ENCODE assay signal across 8 mouse cellular contexts in genomic region chr2:34773673-34774072, GRCm38 (mm10). TPM values are rescaled to one million over a fixed set of nuclear protein-coding genes. Genes with fewer than 3 reads are reported as not detected.
DNase-seq lines count a peak whose midpoint lies in the region; ATAC-seq and TF ChIP-seq lines count a peak whose summit lies in the region.

No protein-coding gene starts in this region.

- H3K27me3 ChIP-seq in embryonic facial prominence, embryonic 15.5 days, result no peaks in the 10 kb centered on the region
- H3K27me3 ChIP-seq in limb, embryonic 12.5 days, result no peaks in the 10 kb centered on the region
- H3K27me3 ChIP-seq in neural tube, embryonic 15.5 days (replicated peaks), result no peaks in the 10 kb centered on the region

- H3K4me3 ChIP-seq in left cerebral cortex, adult 2 months, result peak overlapping the region; percentile 72
- H3K4me3 ChIP-seq in embryonic facial prominence, embryonic 15.5 days (replicated peaks), result peak overlapping the region; percentile 66
- peak overlapping the region; percentile 99 for H3K4me3 ChIP-seq in limb, embryonic 12.5 days (replicated peaks)
- peak overlapping the region; percentile 81 for H3K4me3 ChIP-seq in neural tube, embryonic 15.5 days (replicated peaks)

- no peak overlapping the region for H3K9ac ChIP-seq in embryonic facial prominence, embryonic 15.5 days
- H3K9ac ChIP-seq in limb, embryonic 12.5 days (replicated peaks), result no peak overlapping the region
- H3K9ac ChIP-seq in neural tube, embryonic 15.5 days (replicated peaks), result 0 out of 2 replicates have a peak overlapping the region, but pooled peaks have one; percentile 94

- no peak for ATAC-seq in embryonic facial prominence, embryonic 15.5 days (ENCODE audit: insufficient number of reproducible peaks, low FRiP score, low TSS enrichment, low read depth)
- no peak for ATAC-seq in limb, embryonic 12.5 days (ENCODE audit: insufficient number of reproducible peaks, insufficient read depth, low FRiP score, low TSS enrichment, low read depth)
- no peak for ATAC-seq in neural tube, embryonic 15.5 days (ENCODE audit: low FRiP score)

- peaks cover 47% of the 10 kb centered on the region for H3K36me3 ChIP-seq in embryonic facial prominence, embryonic 15.5 days
- H3K36me3 ChIP-seq in limb, embryonic 12.5 days, result peaks cover 61% of the 10 kb centered on the region
- peaks cover 48% of the 10 kb centered on the region for H3K36me3 ChIP-seq in neural tube, embryonic 15.5 days

- intact Hi-C loops in left cerebral cortex, adult 2 months (cut with DNase I), result no loop called here
- intact Hi-C loops in left cerebral cortex, postnatal 36 days (cut with DNase I), result no loop called here

- 82% methylated on average over 4 of the region's 4 CpGs for WGBS in embryonic facial prominence, embryonic 15.5 days
- 90% methylated on average over 4 of the region's 4 CpGs for WGBS in limb, embryonic 12.5 days
- WGBS in neural tube, embryonic 15.5 days, result 93% methylated on average over 4 of the region's 4 CpGs

- no peak for DNase-seq in left cerebral cortex, adult 2 months (ENCODE audit: extremely low spot score in 1 of 2, low spot score in 2 of 2)
- DNase-seq in left cerebral cortex, postnatal 36 days (ENCODE audit: low spot score in 2 of 2), result no peak
- DNase-seq in urinary bladder, postnatal 36 days (ENCODE audit: low spot score in 2 of 2), result no peak
- no peak for DNase-seq in adrenal gland, postnatal 25 days
- DNase-seq in spleen, adult 18-20 months, result no peak

- H3K4me1 ChIP-seq in embryonic facial prominence, embryonic 15.5 days, result peaks cover 42% of the 10 kb centered on the region
- H3K4me1 ChIP-seq in limb, embryonic 12.5 days (replicated peaks), result peaks cover 49% of the 10 kb centered on the region
- peaks cover 69% of the 10 kb centered on the region for H3K4me1 ChIP-seq in neural tube, embryonic 15.5 days

- H3K4me2 ChIP-seq in embryonic facial prominence, embryonic 15.5 days (replicated peaks), result peak overlapping the region; percentile 48
- H3K4me2 ChIP-seq in limb, embryonic 12.5 days, result peak overlapping the region; percentile 78
- peak overlapping the region; percentile 69 for H3K4me2 ChIP-seq in neural tube, embryonic 15.5 days

- H3K27ac ChIP-seq in left cerebral cortex, adult 2 months, result no peak overlapping the region
- no peak overlapping the region for H3K27ac ChIP-seq in embryonic facial prominence, embryonic 15.5 days (replicated peaks)
- no peak overlapping the region for H3K27ac ChIP-seq in limb, embryonic 12.5 days
- H3K27ac ChIP-seq in neural tube, embryonic 15.5 days (replicated peaks), result no peak overlapping the region

- H3K9me3 ChIP-seq in embryonic facial prominence, embryonic 15.5 days (replicated peaks), result no peaks in the 10 kb centered on the region
- no peaks in the 10 kb centered on the region for H3K9me3 ChIP-seq in limb, embryonic 12.5 days
- no peaks in the 10 kb centered on the region for H3K9me3 ChIP-seq in neural tube, embryonic 15.5 days (replicated peaks)

- no peak for TF ChIP-seq CTCF in left cerebral cortex, adult 2 months (IDR thresholded peaks at IDR 0.05)

RNA-seq across cellular contexts. Expression of gene Hspa5, which starts 1.9 kb away (rescaled TPM):
- 100 to 1,000 TPM; 325 to 334 TPM for total RNA-seq in left cerebral cortex, adult 2 months (2021)
- 100 to 1,000 TPM; 256 to 388 TPM for total RNA-seq in left cerebral cortex, postnatal 36 days (2021)
- 771 and 838 TPM in 2 replicates for polyA plus RNA-seq in embryonic facial prominence, embryonic 15.5 days (2015; fragmentation: Nextera tagmentation; extraction: Ambion mirVana)
- polyA plus RNA-seq in limb, embryonic 12.5 days (2016; fragmentation: Nextera tagmentation; extraction: Ambion mirVana), result 756 and 817 TPM in 2 replicates
- polyA plus RNA-seq in neural tube, embryonic 15.5 days (2015; fragmentation: Nextera tagmentation; extraction: Ambion mirVana), result 475 and 549 TPM in 2 replicates
- total RNA-seq in adrenal gland, postnatal 25 days (2021), result 414 and 491 TPM in 2 replicates

RNA-seq across cellular contexts. Expression of gene Gapvd1, which starts 18.6 kb away (rescaled TPM):
- 100 to 1,000 TPM in 1 of 2 experiments, 10 to 100 TPM in 1; 99.1 to 101 TPM for total RNA-seq in left cerebral cortex, adult 2 months (2021)
- total RNA-seq in left cerebral cortex, postnatal 36 days (2021), result 100 to 1,000 TPM in 1 of 2 experiments, 10 to 100 TPM in 1; 93.3 to 109 TPM
- polyA plus RNA-seq in embryonic facial prominence, embryonic 15.5 days (2015; fragmentation: Nextera tagmentation; extraction: Ambion mirVana), result 79.7 and 80.3 TPM in 2 replicates
- 92.9 and 104 TPM in 2 replicates for polyA plus RNA-seq in limb, embryonic 12.5 days (2016; fragmentation: Nextera tagmentation; extraction: Ambion mirVana)
- 102 and 105 TPM in 2 replicates for polyA plus RNA-seq in neural tube, embryonic 15.5 days (2015; fragmentation: Nextera tagmentation; extraction: Ambion mirVana)
- total RNA-seq in adrenal gland, postnatal 25 days (2021), result 63.4 and 81.0 TPM in 2 replicates

RNA-seq across cellular contexts. Expression of gene Rabepk, which starts 26.0 kb away (rescaled TPM):
- 10 to 100 TPM; 32.0 to 34.4 TPM for total RNA-seq in left cerebral cortex, adult 2 months (2021)
- total RNA-seq in left cerebral cortex, postnatal 36 days (2021), result 10 to 100 TPM; 29.2 to 36.3 TPM
- 38.9 and 41.0 TPM in 2 replicates for polyA plus RNA-seq in embryonic facial prominence, embryonic 15.5 days (2015; fragmentation: Nextera tagmentation; extraction: Ambion mirVana)
- polyA plus RNA-seq in limb, embryonic 12.5 days (2016; fragmentation: Nextera tagmentation; extraction: Ambion mirVana), result 33.4 and 35.7 TPM in 2 replicates
- 23.2 and 31.7 TPM in 2 replicates for polyA plus RNA-seq in neural tube, embryonic 15.5 days (2015; fragmentation: Nextera tagmentation; extraction: Ambion mirVana)
- total RNA-seq in adrenal gland, postnatal 25 days (2021), result 22.6 and 30.6 TPM in 2 replicates

RNA-seq across cellular contexts. Expression of gene Fbxw2, which starts 52.4 kb away (rescaled TPM):
- total RNA-seq in left cerebral cortex, adult 2 months (2021), result 100 to 1,000 TPM in 1 of 2 experiments, 10 to 100 TPM in 1; 86.8 to 100 TPM
- total RNA-seq in left cerebral cortex, postnatal 36 days (2021), result 10 to 100 TPM; 88.7 to 94.6 TPM
- 90.4 and 95.6 TPM in 2 replicates for polyA plus RNA-seq in embryonic facial prominence, embryonic 15.5 days (2015; fragmentation: Nextera tagmentation; extraction: Ambion mirVana)
- 83.0 and 86.8 TPM in 2 replicates for polyA plus RNA-seq in limb, embryonic 12.5 days (2016; fragmentation: Nextera tagmentation; extraction: Ambion mirVana)
- 101 and 102 TPM in 2 replicates for polyA plus RNA-seq in neural tube, embryonic 15.5 days (2015; fragmentation: Nextera tagmentation; extraction: Ambion mirVana)
- total RNA-seq in adrenal gland, postnatal 25 days (2021), result 60.6 and 69.1 TPM in 2 replicates

RNA-seq across cellular contexts. Expression of gene Gm34653, which starts 59.1 kb away (rescaled TPM):
- under 1 TPM in 1 of 2 experiments, not detected in 1; 0.27 TPM for total RNA-seq in left cerebral cortex, adult 2 months (2021)
- not detected for total RNA-seq in left cerebral cortex, postnatal 36 days (2021)
- 0.20 and 0.39 TPM in 2 replicates for polyA plus RNA-seq in embryonic facial prominence, embryonic 15.5 days (2015; fragmentation: Nextera tagmentation; extraction: Ambion mirVana)
- polyA plus RNA-seq in limb, embryonic 12.5 days (2016; fragmentation: Nextera tagmentation; extraction: Ambion mirVana), result 0.13 and 0.17 TPM in 2 replicates
- not detected in 2 replicates for polyA plus RNA-seq in neural tube, embryonic 15.5 days (2015; fragmentation: Nextera tagmentation; extraction: Ambion mirVana)
- total RNA-seq in adrenal gland, postnatal 25 days (2021), result not detected in 2 replicates
